Mouse (Mus musculus) heart, postnatal 36 days (tissue): Measurements from ENCODE around the gene Oprm1. TPM values are rescaled to one million over a fixed set of nuclear protein-coding genes. Genes with fewer than 3 reads are reported as not detected.
"Not testable (repeated sequence)": the region's sequence is repeated elsewhere in the genome, so short reads cannot be mapped to it uniquely, and the experiment has no call there.

ENCODE experiments used
- DNase-seq, 2 experiments: peaks; one replicate each; pipeline ENCODE4 v3.0.0; 2021 to 2022
- intact Hi-C: fragments of 180-260 bp; cut with DNase I; formaldehyde crosslinking; loops from one replicate; pipeline ENCODE4 v1.15.1; 2025
- total RNA-seq, 2 experiments: library from RNA; stranded (reverse); gene quantifications; 2 replicates each; pipeline ENCODE4 v1.2.3; 2021

Gene Oprm1
- not detected for total RNA-seq

DNA sequence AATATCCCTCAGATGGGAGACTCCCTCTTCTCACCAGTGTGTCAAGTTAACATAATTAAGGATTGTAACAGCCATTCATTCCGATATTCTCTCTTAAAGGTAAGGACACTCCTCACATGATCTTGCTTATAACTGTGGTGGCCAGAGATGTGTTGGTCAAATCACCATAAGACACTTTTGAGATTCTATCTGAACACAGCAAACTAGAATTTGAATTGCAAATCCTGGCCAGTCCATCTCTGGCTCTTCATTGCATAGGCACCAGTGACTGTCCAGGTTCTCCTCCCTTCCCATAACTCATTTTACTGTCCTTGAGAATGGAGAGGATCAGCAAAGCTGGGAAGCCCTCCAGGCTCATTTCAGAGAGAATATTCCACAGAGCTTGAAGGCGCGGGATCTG is at the start of gene Oprm1:
Gene Oprm1, plus strand, starts transcription at position 301 of the 400 bp plus-strand sequence.
- intact Hi-C loops = no loop called here
- no peak for DNase-seq

- DNase-seq = no peak
- intact Hi-C loops = no loop called here
Observed at GRCm38 (mm10) chr10:6717181-6717948, 40.9 kb upstream of the Oprm1 start.

DNA sequence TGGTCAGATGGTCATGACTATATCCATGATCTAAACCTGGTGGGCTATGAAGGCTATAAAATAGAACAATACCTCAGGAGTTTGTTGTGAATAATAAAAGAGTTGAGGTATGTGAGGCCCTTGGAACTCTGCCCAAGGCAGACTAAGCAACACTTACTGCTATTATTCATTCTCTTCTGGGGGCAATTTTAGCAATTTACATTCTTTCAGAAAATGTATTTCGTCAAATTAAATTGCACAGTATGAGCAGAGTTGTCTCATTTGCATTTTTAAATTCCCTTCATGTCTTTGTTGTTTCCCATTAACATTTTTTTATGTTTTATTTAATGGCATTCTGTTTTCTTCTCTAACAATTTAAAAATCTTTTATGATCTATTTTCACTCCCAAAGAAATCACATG is 34.5 kb upstream of the Oprm1 start:
- intact Hi-C loops = no loop called here
- DNase-seq = no peak

GRCm38 (mm10) chr10:6728469-6728868 is 29.8 kb upstream of the Oprm1 start:
- no peak for DNase-seq
- intact Hi-C loops = no loop called here

DNA sequence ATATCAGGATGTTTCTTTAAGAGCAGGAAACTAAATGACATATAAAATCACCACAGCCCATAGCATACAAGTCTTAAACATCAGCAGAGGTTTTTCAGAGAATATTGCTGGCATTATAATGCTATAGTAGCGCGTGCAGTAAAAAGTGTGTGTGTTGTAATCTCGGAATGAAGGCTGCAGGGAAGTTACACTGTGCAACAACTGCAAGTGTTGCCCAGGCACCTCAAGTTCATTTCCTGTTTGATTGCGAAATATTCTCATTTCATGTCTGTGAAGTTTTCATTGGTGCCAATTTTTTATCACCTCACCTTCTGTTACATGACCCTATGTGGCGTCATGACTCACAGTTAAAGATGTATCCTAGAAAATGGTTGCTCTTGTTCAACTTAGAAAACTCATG is 4.9 kb upstream of the Oprm1 start:
- DNase-seq = no peak

GRCm38 (mm10) chr10:6761287-6761811 is 3.0 kb downstream of the Oprm1 start, which contains the start of gene Gm10945:
Gene Gm10945, minus strand, starts transcription at chr10:6761761.
- peak; percentile 31 to 40 for DNase-seq
- intact Hi-C loops = no loop called here

More for the DNA sequence above, 4.9 kb upstream of the Oprm1 start:
- intact Hi-C loops = no loop called here

DNA sequence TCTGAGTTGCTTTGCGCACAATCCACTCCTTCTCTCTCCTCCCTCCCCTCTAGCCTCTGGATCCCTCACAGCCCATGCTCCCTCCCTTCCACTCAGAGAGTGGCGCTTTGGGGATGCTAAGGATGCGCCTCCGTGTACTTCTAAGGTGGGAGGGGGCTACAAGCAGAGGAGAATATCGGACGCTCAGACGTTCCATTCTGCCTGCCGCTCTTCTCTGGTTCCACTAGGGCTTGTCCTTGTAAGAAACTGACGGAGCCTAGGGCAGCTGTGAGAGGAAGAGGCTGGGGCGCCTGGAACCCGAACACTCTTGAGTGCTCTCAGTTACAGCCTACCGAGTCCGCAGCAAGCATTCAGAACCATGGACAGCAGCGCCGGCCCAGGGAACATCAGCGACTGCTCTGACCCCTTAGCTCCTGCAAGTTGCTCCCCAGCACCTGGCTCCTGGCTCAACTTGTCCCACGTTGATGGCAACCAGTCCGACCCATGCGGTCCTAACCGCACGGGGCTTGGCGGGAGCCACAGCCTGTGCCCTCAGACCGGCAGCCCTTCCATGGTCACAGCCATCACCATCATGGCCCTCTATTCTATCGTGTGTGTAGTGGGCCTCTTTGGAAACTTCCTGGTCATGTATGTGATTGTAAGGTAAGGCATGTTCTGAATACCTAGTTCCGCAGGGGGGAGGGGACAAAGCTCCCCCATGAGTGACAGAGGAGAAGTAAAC is 30.4 kb downstream of the Oprm1 start:
- intact Hi-C loops = no loop called here
- peak; percentile 9 to 32 for DNase-seq

DNA sequence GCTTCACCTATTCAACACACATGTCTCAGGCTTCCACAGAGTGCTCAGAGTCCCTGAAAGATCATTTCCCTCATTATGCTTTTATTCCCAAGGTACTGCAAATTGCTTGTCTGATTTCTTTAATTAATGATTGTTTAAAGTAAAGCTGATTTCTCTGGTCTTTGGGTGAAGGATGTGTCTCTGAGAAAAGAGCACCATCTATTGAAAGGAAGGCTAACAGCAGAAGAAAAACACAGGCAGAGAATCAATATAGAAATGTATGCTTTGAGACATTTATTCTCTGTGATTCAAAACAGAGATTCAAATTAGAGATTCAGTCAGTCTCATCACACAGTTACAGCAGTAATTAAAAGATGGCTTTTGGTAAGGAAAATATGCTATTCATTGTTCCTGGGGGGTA is 31.9 kb downstream of the Oprm1 start:
- intact Hi-C loops = no loop called here
- no peak for DNase-seq

GRCm38 (mm10) chr10:6820626-6821025 is 62.3 kb downstream of the Oprm1 start:
- intact Hi-C loops = no loop called here

GRCm38 (mm10) chr10:6842225-6842624 is 83.9 kb downstream of the Oprm1 start:
- intact Hi-C loops = no loop called here
- DNase-seq = no peak

More at GRCm38 (mm10) chr10:6820626-6821025, 62.3 kb downstream of the Oprm1 start:
- DNase-seq = no peak

DNA sequence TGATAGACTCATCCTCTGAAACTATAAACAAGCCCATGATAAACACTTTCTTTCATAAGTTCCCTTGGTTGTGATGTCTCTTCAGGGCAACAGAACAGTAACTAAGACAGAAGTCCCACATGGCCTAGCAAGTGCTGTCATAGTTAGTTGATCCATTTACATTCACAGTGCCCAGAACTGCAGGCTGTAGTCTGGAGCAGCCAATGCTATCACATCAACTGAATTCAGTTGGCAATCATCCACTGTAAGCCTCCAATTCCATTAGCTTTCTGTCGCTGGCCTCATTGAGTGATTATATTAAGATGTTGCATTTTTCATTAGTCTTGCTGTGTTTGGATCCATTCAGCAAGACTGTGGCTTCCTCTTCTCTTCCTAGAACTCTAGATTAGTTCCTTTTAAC is 88.0 kb downstream of the Oprm1 start:
- DNase-seq = no peak
- intact Hi-C loops = no loop called here

- no peak for DNase-seq
- intact Hi-C loops = no loop called here
Observed at GRCm38 (mm10) chr10:6848162-6848754, 90.0 kb downstream of the Oprm1 start.

DNA sequence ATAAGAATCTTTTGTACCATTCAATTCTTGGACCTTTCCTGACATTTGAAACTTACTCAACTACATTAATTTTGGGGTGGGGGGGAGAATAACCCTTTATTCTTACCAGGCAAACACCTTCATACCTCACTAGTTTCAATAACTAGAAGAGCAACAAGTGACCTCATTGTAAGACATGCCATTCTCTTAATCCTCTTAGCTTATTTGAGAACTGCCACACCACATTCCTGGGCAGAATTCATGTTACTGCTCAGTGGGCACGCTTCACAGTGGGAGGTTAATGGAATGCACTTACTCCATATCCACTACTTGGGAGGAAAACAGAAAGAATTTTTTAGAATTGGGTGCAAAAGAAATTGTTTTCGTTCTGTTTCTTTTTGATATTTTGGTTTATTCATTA is 90.5 kb downstream of the Oprm1 start:
- intact Hi-C loops = no loop called here
- DNase-seq = no peak

DNA sequence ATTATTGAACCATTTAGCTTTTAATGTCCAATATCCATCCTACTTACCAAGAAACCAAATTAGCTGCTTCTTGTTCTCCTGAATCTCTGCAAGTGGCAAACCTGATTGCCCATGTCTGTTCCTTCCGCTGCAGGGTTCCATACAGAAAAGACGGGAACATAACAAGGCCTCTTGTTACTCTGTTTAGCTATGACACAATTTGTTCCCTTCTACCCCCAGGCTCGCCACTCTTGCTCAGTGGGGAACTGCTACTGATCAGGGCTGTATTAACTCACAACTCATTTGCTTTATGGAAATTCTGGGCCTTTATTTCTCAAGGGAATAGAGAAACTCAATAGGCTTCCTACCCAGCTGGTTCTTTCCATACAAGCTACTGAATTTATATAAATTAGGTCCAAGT is 97.5 kb downstream of the Oprm1 start:
- intact Hi-C loops = no loop called here
- DNase-seq = no peak

DNA sequence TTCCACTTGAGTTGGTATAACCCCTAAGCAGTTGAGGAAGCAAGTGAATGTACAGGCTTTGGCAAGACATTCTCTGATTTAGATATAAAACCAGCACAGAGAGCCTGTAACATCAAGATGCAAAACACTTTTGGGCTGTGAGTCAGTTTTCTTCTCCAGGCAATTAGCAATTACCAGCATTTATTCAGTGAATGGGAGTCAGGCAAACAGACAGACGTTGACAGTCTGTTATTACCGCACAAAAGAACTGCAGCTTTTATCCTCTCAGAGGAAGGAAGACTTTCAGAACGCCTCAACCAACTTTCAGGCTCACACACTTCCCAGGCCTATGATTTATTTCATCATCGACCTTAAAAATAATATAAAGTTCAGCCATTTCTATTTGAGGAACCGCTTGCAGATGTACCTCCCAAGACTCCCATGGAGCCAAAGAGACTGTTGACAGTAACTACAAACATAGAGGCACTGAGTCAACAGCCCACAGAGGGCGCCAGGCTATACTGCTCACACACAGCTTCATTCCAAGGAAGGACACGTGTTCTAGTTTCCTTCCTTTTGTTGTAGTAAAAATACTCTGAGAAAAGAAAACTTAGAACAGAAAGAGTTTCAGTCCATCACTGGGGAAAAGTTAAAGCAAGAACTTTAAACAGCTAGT is 113.2 kb downstream of the Oprm1 start:
- DNase-seq = no peak
- intact Hi-C loops = no loop called here

DNA sequence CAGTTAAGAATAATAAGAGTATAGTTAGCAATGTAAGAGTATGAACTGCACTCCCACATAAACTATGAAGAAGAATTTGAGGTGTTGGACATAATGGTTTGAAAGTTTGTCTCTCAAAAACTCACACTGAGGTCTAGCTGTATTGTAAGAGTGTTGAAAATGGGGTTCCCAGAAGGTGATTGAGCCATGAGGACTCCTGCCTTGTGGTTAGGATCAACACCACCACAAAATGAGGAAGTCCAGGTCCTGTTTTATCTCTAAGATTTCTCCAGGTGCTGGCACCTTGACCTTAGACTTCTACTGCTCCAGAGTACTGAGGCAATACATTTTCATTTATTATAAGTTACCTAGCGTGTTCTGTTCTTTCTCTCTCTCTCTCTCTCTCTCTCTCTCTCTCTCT is 115.6 kb downstream of the Oprm1 start:
- DNase-seq = no peak
- intact Hi-C loops = no loop called here

DNA sequence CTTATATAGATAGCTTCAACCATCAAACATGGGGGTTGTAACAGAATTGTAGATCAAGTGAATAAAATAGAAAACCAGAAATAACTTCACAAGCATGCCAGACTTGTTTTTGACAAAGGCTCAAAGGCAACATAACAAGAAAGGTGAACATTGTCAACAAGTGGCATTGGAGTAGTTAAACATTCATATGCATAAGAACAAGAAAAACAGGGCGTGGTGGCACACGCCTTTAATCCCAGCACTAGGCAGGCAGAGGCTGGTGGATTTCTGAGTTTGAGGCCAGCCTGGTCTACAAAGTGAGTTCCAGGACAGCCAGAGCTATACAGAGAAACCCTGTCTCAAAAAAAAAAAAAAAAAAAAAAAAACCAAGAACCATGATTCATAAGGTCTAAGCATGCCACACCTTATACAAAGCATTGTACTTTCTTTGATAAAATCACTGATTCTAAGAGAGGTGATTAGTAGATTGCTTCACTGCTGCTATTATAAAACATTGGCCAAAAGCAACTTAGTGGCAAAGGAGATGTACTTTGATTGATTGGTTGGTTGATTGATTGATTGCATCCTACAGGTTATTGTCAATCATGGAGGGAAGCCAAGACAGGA is 120.1 kb downstream of the Oprm1 start:
- no peak for DNase-seq
- intact Hi-C loops = no loop called here

GRCm38 (mm10) chr10:6882041-6882440 is 123.7 kb downstream of the Oprm1 start:
- intact Hi-C loops = loop anchor here (10.0 kb wide), 1 partner anchor 847 kb away; no protein-coding TSS in a partner anchor
- DNase-seq = not testable (repeated sequence)

DNA sequence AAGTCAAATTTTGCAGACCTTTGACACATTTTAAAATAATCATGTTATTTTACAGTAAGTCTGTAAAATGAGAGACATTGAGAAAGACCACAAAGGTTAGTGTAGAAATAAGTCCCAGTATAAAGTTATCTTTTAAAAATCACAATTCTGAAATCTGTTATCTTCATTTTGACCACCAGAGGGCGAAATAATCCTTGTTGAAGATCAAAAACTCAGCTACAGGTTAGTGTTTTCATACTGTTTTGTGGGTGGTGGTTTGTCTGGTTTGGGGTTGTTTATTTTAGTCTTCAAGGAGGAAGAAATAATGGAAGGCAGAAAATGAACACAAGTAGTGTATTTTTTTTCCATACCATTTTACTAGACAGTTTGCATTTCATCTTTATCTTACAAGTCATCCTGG is 127.2 kb downstream of the Oprm1 start:
- intact Hi-C loops = loop anchor here (5.0 to 10.0 kb wide), 2 partner anchors 192 to 851 kb away; no protein-coding TSS in a partner anchor
- DNase-seq = no peak

DNA sequence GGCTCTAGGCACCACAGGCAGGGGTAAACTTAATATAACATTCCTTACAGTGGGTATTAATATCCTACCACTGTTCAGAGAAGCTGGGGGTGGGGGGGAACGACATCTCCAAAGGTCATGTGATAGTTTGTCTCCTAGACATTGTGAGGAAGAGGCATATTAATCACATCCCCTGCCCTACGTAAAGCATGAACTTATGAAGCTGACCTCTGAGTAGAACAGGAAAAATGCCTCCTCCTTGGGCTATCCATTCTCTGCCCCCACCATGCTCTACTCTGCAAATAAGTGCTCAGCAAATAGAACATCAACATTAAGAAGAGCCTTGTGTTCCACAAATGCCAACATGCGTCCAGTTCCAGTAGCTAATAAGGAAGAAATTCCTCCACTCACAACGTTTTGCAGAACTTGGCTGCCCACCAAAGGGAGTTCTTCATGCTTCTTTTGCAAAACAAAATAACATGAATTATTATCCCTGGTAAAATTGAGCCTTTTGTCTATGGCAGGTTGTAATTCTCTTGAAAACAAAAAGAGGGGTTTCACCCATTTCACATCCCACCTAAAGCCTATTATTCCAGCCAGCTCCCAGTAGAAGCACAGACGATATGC is 131.4 kb downstream of the Oprm1 start:
- no peak for DNase-seq
- intact Hi-C loops = loop anchor here (5.0 to 10.0 kb wide), 2 partner anchors 188 to 855 kb away; no protein-coding TSS in a partner anchor
